Mouse (Mus musculus) myocyte (in vitro differentiated cells): ENCODE data around the gene Cct2.

Experiments used
- CEBPB ChIP-seq: IDR thresholded peaks from 2 replicates; pipeline ENCODE4 v1.6.1; 2011; ENCODE audit warnings: mild to moderate bottlenecking, moderate library complexity; ENCODE audit not compliant: poor library complexity, insufficient read depth, severe bottlenecking
- E2F4 ChIP-seq: IDR thresholded peaks from one replicate; pipeline ENCODE4 v1.6.1; 2011; ENCODE audit warnings: mild to moderate bottlenecking, control low read depth, moderate library complexity; ENCODE audit not compliant: insufficient read depth
- MAX ChIP-seq: IDR thresholded peaks from one replicate; pipeline ENCODE4 v1.6.1; 2011; ENCODE audit warnings: low read depth, mild to moderate bottlenecking, control low read depth
- MYOD1 ChIP-seq, 3 experiments: IDR thresholded peaks; one replicate each; pipeline ENCODE4 v1.6.1; 2011; ENCODE audit warnings: control low read depth in 2 of 3, low read depth in 2 of 3, mild to moderate bottlenecking in 2 of 3, moderate library complexity in 1 of 3; ENCODE audit not compliant: insufficient read length in 2 of 3, control insufficient read depth in 1 of 3
- MYOG ChIP-seq, 3 experiments: IDR thresholded peaks; one replicate each; pipeline ENCODE4 v1.6.1; 2011; ENCODE audit warnings: control low read depth in 2 of 3, low read depth in 2 of 3, mild to moderate bottlenecking in 2 of 3; ENCODE audit not compliant: insufficient read length in 2 of 3, control insufficient read depth in 1 of 3, insufficient read depth in 1 of 3
- POLR2A ChIP-seq: IDR thresholded peaks from one replicate; pipeline ENCODE4 v1.6.1; 2011; ENCODE audit warnings: low read depth, mild to moderate bottlenecking, control low read depth, moderate library complexity; ENCODE audit not compliant: insufficient read length
- POLR2AphosphoS2 ChIP-seq: IDR thresholded peaks from one replicate; pipeline ENCODE4 v1.6.1; 2011; ENCODE audit warnings: low read depth, control low read depth; ENCODE audit not compliant: insufficient read length
- REST ChIP-seq: IDR thresholded peaks from one replicate; pipeline ENCODE4 v1.6.1; 2011; ENCODE audit warnings: mild to moderate bottlenecking, control low read depth, moderate library complexity; ENCODE audit not compliant: insufficient read depth, insufficient read length
- SRF ChIP-seq: IDR thresholded peaks from one replicate; pipeline ENCODE4 v1.6.1; 2011; ENCODE audit warnings: low read depth; ENCODE audit not compliant: control insufficient read depth, insufficient read length
- TCF12 ChIP-seq: IDR thresholded peaks from one replicate; pipeline ENCODE4 v1.6.1; 2011; ENCODE audit warnings: mild to moderate bottlenecking, control low read depth; ENCODE audit not compliant: poor library complexity, insufficient read depth, severe bottlenecking
- TCF3 ChIP-seq: IDR thresholded peaks from one replicate; pipeline ENCODE4 v1.6.1; 2011; ENCODE audit warnings: low read depth, control low read depth; ENCODE audit not compliant: insufficient read length
- USF1 ChIP-seq: IDR thresholded peaks from one replicate; pipeline ENCODE4 v1.6.1; 2011; ENCODE audit warnings: low read depth, mild to moderate bottlenecking, control low read depth, moderate library complexity

DNA sequence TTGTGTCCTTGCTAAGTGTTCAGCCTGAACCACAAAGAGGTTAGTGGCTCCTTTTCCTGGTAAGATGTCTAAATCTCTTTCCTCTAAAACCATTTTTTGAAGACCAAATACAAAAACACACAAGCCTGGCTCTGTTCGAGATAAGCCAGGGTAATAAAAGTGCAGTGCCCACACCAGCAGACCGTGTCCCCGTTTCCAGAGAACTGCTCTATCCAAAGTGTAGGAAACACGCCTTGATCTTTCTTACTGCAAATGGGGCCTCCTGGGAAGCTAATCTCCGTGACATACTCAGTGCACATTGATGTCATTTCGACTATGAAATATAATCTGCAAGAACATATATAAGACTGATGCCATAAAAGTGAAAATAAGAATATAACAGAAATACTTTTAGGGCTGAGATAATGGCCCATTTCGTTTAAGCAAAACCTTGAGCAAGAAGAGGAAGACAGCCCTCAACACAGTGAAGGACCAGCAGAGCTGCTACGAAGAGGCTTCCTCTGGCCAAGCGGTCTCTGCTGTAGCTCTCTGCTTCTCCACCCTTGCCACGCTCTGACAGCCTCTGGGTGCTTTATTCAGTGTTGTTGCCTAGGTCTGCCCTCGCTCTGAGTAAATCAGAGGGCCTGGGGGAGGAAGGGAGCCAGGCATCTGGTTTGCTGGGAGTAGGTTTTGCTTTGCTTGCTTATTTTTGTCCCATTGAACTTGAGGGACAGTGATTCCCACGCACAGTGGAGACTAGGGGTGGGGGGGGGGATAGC, 57.7 kb downstream of the Cct2 start:
- TF ChIP-seq POLR2A: no peak
- TF ChIP-seq USF1: no peak
- TF ChIP-seq E2F4: no peak
- TF ChIP-seq TCF12: no peak
- TF ChIP-seq MYOD1 (IDR thresholded peaks at IDR 0.05; ENCODE audit: control insufficient read depth in 1 of 3, insufficient read length in 2 of 3, low read depth in 2 of 3): no peak
- no peak for TF ChIP-seq CEBPB
- TF ChIP-seq MYOG (IDR thresholded peaks at IDR 0.05; ENCODE audit: control insufficient read depth in 1 of 3, insufficient read depth in 1 of 3, insufficient read length in 2 of 3, low read depth in 2 of 3): no peak
- no peak for TF ChIP-seq MAX
- no peak for TF ChIP-seq POLR2AphosphoS2
- TF ChIP-seq SRF: no peak
- TF ChIP-seq REST: no peak
- TF ChIP-seq TCF3: no peak
